Mouse (Mus musculus) kidney, postnatal 0 days (tissue): Measurements from ENCODE around the gene Npas3. TPM values are rescaled to one million over a fixed set of nuclear protein-coding genes. Genes with fewer than 3 reads are reported as not detected.

Experiments used
- ATAC-seq: fragments of 200-750 bp; cut with Nextera tagmentation; replicated peaks from 2 replicates; pipeline ENCODE4 v1.8.0; 2017; ENCODE audit warnings: low read depth, moderate number of reproducible peaks, moderate TSS enrichment, moderate library complexity; ENCODE audit not compliant: low FRiP score
- DNase-seq: peaks from one replicate; pipeline ENCODE4 v3.0.0-alpha.2; 2016; ENCODE audit warnings: low spot score
- H3K27ac ChIP-seq: fragments of 300-500 bp; sonication (generic); 2 replicates; pipeline ENCODE4 v1.5.1; 2014; ENCODE audit warnings: mild to moderate bottlenecking
- H3K27me3 ChIP-seq: fragments of 300-500 bp; sonication (generic); 2 replicates; pipeline ENCODE4 v1.6.1; 2014; ENCODE audit warnings: low read length, mixed read lengths; ENCODE audit not compliant: insufficient read depth
- H3K36me3 ChIP-seq: fragments of 300-500 bp; sonication (generic); 2 replicates; pipeline ENCODE4 v1.6.1; 2014; ENCODE audit warnings: low read length, mixed read lengths; ENCODE audit not compliant: insufficient read depth
- H3K4me1 ChIP-seq: fragments of 300-500 bp; sonication (generic); replicated peaks from 2 replicates; pipeline ENCODE4 v1.6.1; 2014; ENCODE audit warnings: antibody characterized with exemption, low read length, mixed read lengths; ENCODE audit not compliant: insufficient read depth
- H3K4me2 ChIP-seq: fragments of 300-500 bp; sonication (generic); 2 replicates; pipeline ENCODE4 v1.6.1; 2014; ENCODE audit warnings: mild to moderate bottlenecking, low read length, moderate library complexity, mixed read lengths
- H3K4me3 ChIP-seq: fragments of 300-500 bp; sonication (generic); replicated peaks from 2 replicates; pipeline ENCODE4 v1.5.1; 2014; ENCODE audit warnings: low read depth, low read length
- H3K9ac ChIP-seq: fragments of 300-500 bp; sonication (generic); 2 replicates; pipeline ENCODE4 v1.6.1; 2014; ENCODE audit warnings: low read depth, low read length
- H3K9me3 ChIP-seq: fragments of 300-500 bp; sonication (generic); replicated peaks from 2 replicates; pipeline ENCODE4 v1.6.1; 2016; ENCODE audit warnings: low read length, inconsistent platforms, mixed read lengths
- CTCF ChIP-seq: IDR thresholded peaks from 2 replicates; pipeline ENCODE4 v1.5.1; 2016; ENCODE audit warnings: antibody characterized with exemption, low read depth, mild to moderate bottlenecking, moderate library complexity
- WGBS: fragments of 180-500 bp; shearing (Covaris S2); extraction: QIAGEN DNeasy Blood & Tissue Kit; methylation state at CpG from one replicate; pipeline ENCODE4 v1.1.7; 2014; 5-methylcytosine and 5-hydroxymethylcytosine counted together
- polyA plus RNA-seq: library from polyadenylated mRNA; unstranded; fragments of >200 nt; fragmentation: Nextera tagmentation; extraction: Ambion mirVana; gene quantifications from 2 replicates; pipeline ENCODE4 v1.2.1, GENCODE M21; 2015

Gene Npas3
- polyA plus RNA-seq, 1 experiment from 2014 or later: 1.2 TPM

GRCm38 (mm10) chr12:53849263-53849662 is 600.8 kb downstream of the Npas3 start:
- Histone ChIP-seq H3K9ac (no peak overlapping the region), H3K27me3 (no peaks in the 10 kb centered on the region), H3K27ac (no peak overlapping the region), H3K4me3 (no peak overlapping the region), H3K36me3 (no peaks in the 10 kb centered on the region), H3K4me1 (no peaks in the 10 kb centered on the region), H3K9me3 (no peaks in the 10 kb centered on the region), H3K4me2 (no peak overlapping the region)
- ATAC-seq (no peak), DNase-seq (no peak)
- 62% methylated on average over 2 of the region's 2 CpGs for WGBS
- TF ChIP-seq CTCF: no peak

GRCm38 (mm10) chr12:53852432-53852831 is 604.0 kb downstream of the Npas3 start:
- Histone ChIP-seq H3K27me3 (no peaks in the 10 kb centered on the region), H3K4me1 (no peaks in the 10 kb centered on the region), H3K4me2 (no peak overlapping the region), H3K27ac (no peak overlapping the region), H3K9ac (no peak overlapping the region), H3K4me3 (no peak overlapping the region), H3K9me3 (no peaks in the 10 kb centered on the region), H3K36me3 (no peaks in the 10 kb centered on the region)
- WGBS: 74% methylated on average over 2 of the region's 2 CpGs
- ATAC-seq (no peak), DNase-seq (no peak)
- TF ChIP-seq CTCF: no peak

- Histone ChIP-seq H3K4me3 (no peak overlapping the region), H3K4me2 (no peak overlapping the region), H3K9ac (no peak overlapping the region), H3K27ac (no peak overlapping the region), H3K9me3 (no peaks in the 10 kb centered on the region), H3K36me3 (no peaks in the 10 kb centered on the region), H3K27me3 (no peaks in the 10 kb centered on the region), H3K4me1 (no peaks in the 10 kb centered on the region)
- no peak for TF ChIP-seq CTCF
- DNase-seq (peak; percentile 43), ATAC-seq (no peak)
Measured at GRCm38 (mm10) chr12:53860176-53860575, 611.7 kb downstream of the Npas3 start.

GRCm38 (mm10) chr12:53862281-53862680 is 613.8 kb downstream of the Npas3 start:
- Histone ChIP-seq H3K9ac (no peak overlapping the region), H3K36me3 (no peaks in the 10 kb centered on the region), H3K27ac (no peak overlapping the region), H3K9me3 (no peaks in the 10 kb centered on the region), H3K4me2 (no peak overlapping the region), H3K4me1 (no peaks in the 10 kb centered on the region), H3K4me3 (no peak overlapping the region), H3K27me3 (no peaks in the 10 kb centered on the region)
- WGBS: 59% methylated on average over 6 of the region's 6 CpGs
- no peak for TF ChIP-seq CTCF
- DNase-seq (no peak), ATAC-seq (no peak)

GRCm38 (mm10) chr12:53864436-53865136 is 616.1 kb downstream of the Npas3 start:
- Histone ChIP-seq H3K4me3 (no peak overlapping the region), H3K27ac (no peak overlapping the region), H3K9me3 (no peaks in the 10 kb centered on the region), H3K36me3 (no peaks in the 10 kb centered on the region), H3K27me3 (no peaks in the 10 kb centered on the region), H3K4me1 (no peaks in the 10 kb centered on the region), H3K9ac (no peak overlapping the region), H3K4me2 (no peak overlapping the region)
- ATAC-seq (no peak), DNase-seq (no peak)
- 82% methylated on average over 5 of the region's 5 CpGs for WGBS
- TF ChIP-seq CTCF: no peak

- 57% methylated on average over 2 of the region's 2 CpGs for WGBS
- Histone ChIP-seq H3K9ac (no peak overlapping the region), H3K9me3 (no peaks in the 10 kb centered on the region), H3K4me2 (no peak overlapping the region), H3K4me3 (no peak overlapping the region), H3K27me3 (no peaks in the 10 kb centered on the region), H3K36me3 (no peaks in the 10 kb centered on the region), H3K4me1 (no peaks in the 10 kb centered on the region), H3K27ac (no peak overlapping the region)
- no peak for ATAC-seq
- DNase-seq: no peak
- TF ChIP-seq CTCF: no peak
Measured at GRCm38 (mm10) chr12:53865691-53866090, 617.2 kb downstream of the Npas3 start.

- Histone ChIP-seq H3K36me3 (no peaks in the 10 kb centered on the region), H3K27ac (no peak overlapping the region), H3K4me2 (no peak overlapping the region), H3K4me3 (no peak overlapping the region), H3K27me3 (no peaks in the 10 kb centered on the region), H3K4me1 (no peaks in the 10 kb centered on the region), H3K9ac (no peak overlapping the region), H3K9me3 (no peaks in the 10 kb centered on the region)
- TF ChIP-seq CTCF: no peak
- ATAC-seq: no peak
- DNase-seq: no peak
- WGBS: 72% methylated on average over 4 of the region's 4 CpGs
Measured at GRCm38 (mm10) chr12:53869981-53870380, 621.5 kb downstream of the Npas3 start.
